ENCODE assay signal across 8 mouse cellular contexts in the genomic region with DNA sequence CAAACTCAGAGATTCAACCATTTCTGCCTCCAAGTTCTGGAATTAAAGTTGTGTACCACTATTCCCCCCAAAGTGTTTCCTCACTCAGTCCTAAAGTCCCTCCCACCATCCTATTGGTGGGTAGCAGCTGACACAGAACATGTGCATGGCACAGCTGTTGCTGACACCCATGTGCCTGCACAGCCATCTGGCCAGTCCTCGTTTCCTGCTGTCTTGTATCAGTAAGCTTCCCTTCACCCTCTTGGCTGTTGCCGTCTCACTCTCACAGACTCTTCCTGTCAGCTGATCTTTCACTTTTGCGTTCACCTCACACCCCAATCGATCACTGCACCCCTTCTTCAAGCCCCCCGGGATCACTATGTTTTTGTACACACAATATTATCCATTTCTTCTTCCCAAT. TPM values are rescaled to one million over a fixed set of nuclear protein-coding genes. Genes with fewer than 3 reads are reported as not detected.
DNase-seq lines count a peak whose midpoint lies in the region; ATAC-seq and TF ChIP-seq lines count a peak whose summit lies in the region.

No protein-coding gene starts in this region.

- H3K27me3 ChIP-seq in liver, embryonic 14.5 days (ENCODE audit: control insufficient read depth, insufficient read depth, low read length) = no peaks in the 10 kb centered on the region
- H3K27me3 ChIP-seq in stomach, embryonic 15.5 days (replicated peaks) = no peaks in the 10 kb centered on the region

- H3K9me3 ChIP-seq in liver, embryonic 14.5 days (ENCODE audit: control insufficient read depth, low read length) = no peaks in the 10 kb centered on the region
- H3K9me3 ChIP-seq in stomach, embryonic 15.5 days = no peaks in the 10 kb centered on the region

- peaks cover 27% of the 10 kb centered on the region for H3K36me3 ChIP-seq in liver, embryonic 14.5 days (replicated peaks; ENCODE audit: control insufficient read depth, insufficient read depth, low read depth)
- H3K36me3 ChIP-seq in stomach, embryonic 15.5 days = peaks cover 10% of the 10 kb centered on the region

- DNase-seq in gastrocnemius, postnatal 25 days = peak; percentile 23
- DNase-seq in gastrocnemius, postnatal 10 days = no peak
- peak; percentile 48 for DNase-seq in CD4-positive helper T cell, adult 2 months (ENCODE audit: low read depth, low spot score)
- DNase-seq in induced T-regulatory cell, adult 2 months (ENCODE audit: low read depth) = peak; percentile 65
- DNase-seq in liver, embryonic 14.5 days (ENCODE audit: low read depth in 3 of 3, low spot score in 3 of 3) = no peak
- no peak for DNase-seq in gastrocnemius, postnatal 4 days (ENCODE audit: low spot score in 2 of 2)
- DNase-seq in kidney, postnatal 14 days = no peak

- TF ChIP-seq EP300 in liver, embryonic 14.5 days (IDR thresholded peaks at IDR 0.05; ENCODE audit: low read depth) = no peak

- ATAC-seq in liver, embryonic 14.5 days (ENCODE audit: insufficient read depth) = 0 out of 2 replicates have a peak, but pooled peaks have one; percentile 25
- ATAC-seq in stomach, embryonic 15.5 days (ENCODE audit: insufficient read depth, low FRiP score, low read depth) = peak; percentile 55; the same call in 1 of the 2 replicates

- no peak overlapping the region for H3K4me3 ChIP-seq in liver, embryonic 14.5 days (ENCODE audit: insufficient read depth in 1 of 2, low read depth in 2 of 2, low read length in 2 of 2)
- H3K4me3 ChIP-seq in stomach, embryonic 15.5 days (replicated peaks) = no peak overlapping the region

- H3K4me1 ChIP-seq in liver, embryonic 14.5 days (replicated peaks; ENCODE audit: control insufficient read depth in 2 of 2, insufficient read depth in 2 of 2, low read length in 1 of 2) = peaks cover 14 to 32% of the 10 kb centered on the region in 2 experiments
- H3K4me1 ChIP-seq in stomach, embryonic 15.5 days = peaks cover 12% of the 10 kb centered on the region

- H3K27ac ChIP-seq in liver, embryonic 14.5 days = no peak overlapping the region
- H3K27ac ChIP-seq in stomach, embryonic 15.5 days = 0 out of 2 replicates have a peak overlapping the region, but pooled peaks have one; percentile 35

- no peak overlapping the region for H3K4me2 ChIP-seq in liver, embryonic 14.5 days (ENCODE audit: low read depth)
- no peak overlapping the region for H3K4me2 ChIP-seq in stomach, embryonic 15.5 days

- 21% methylated on average over 5 of the region's 5 CpGs for WGBS in liver, embryonic 14.5 days (ENCODE audit: insufficient replicate concordance)
- 31% methylated on average over 5 of the region's 5 CpGs for WGBS in stomach, embryonic 15.5 days

- no peak for TF ChIP-seq CTCF in liver, embryonic 14.5 days (IDR thresholded peaks at IDR 0.05; ENCODE audit: low read depth)

- no peak overlapping the region for H3K9ac ChIP-seq in liver, embryonic 14.5 days (replicated peaks)
- H3K9ac ChIP-seq in stomach, embryonic 15.5 days = no peak overlapping the region

RNA-seq across cellular contexts. Expression of a gene that starts 12.5 kb away (rescaled TPM):
- 1 to 10 TPM; 8.4 to 8.9 TPM for total RNA-seq in gastrocnemius, postnatal 25 days (2021)
- 10 to 100 TPM; 20.2 to 22.6 TPM for total RNA-seq in gastrocnemius, postnatal 10 days (2021)
- 5.8 and 6.6 TPM in 2 replicates for polyA plus RNA-seq in liver, embryonic 14.5 days (2012; rRNA removed)
- 4.4 and 5.9 TPM in 2 replicates for polyA plus RNA-seq in liver, embryonic 14.5 days (2014; fragmentation: Nextera tagmentation; extraction: Ambion mirVana)
- polyA plus RNA-seq in stomach, embryonic 15.5 days (2015; fragmentation: Nextera tagmentation; extraction: Ambion mirVana) = 19.3 and 22.0 TPM in 2 replicates
- 10 to 100 TPM; 29.6 to 34.7 TPM for total RNA-seq in gastrocnemius, postnatal 4 days (2021)

RNA-seq across cellular contexts. Expression of a gene that starts 14.7 kb away (rescaled TPM):
- 100 to 1,000 TPM; 163 to 181 TPM for total RNA-seq in gastrocnemius, postnatal 25 days (2021)
- 100 to 1,000 TPM; 167 to 176 TPM for total RNA-seq in gastrocnemius, postnatal 10 days (2021)
- polyA plus RNA-seq in liver, embryonic 14.5 days (2012; rRNA removed) = 114 and 150 TPM in 2 replicates
- polyA plus RNA-seq in liver, embryonic 14.5 days (2014; fragmentation: Nextera tagmentation; extraction: Ambion mirVana) = 153 and 161 TPM in 2 replicates
- 220 and 221 TPM in 2 replicates for polyA plus RNA-seq in stomach, embryonic 15.5 days (2015; fragmentation: Nextera tagmentation; extraction: Ambion mirVana)
- 100 to 1,000 TPM; 175 to 200 TPM for total RNA-seq in gastrocnemius, postnatal 4 days (2021)

RNA-seq across cellular contexts. Expression of a gene that starts 53.2 kb away (rescaled TPM):
- 10 to 100 TPM; 20.2 to 23.8 TPM for total RNA-seq in gastrocnemius, postnatal 25 days (2021)
- 10 to 100 TPM; 31.0 to 32.7 TPM for total RNA-seq in gastrocnemius, postnatal 10 days (2021)
- 7.3 and 14.0 TPM in 2 replicates for polyA plus RNA-seq in liver, embryonic 14.5 days (2012; rRNA removed)
- polyA plus RNA-seq in liver, embryonic 14.5 days (2014; fragmentation: Nextera tagmentation; extraction: Ambion mirVana) = 6.8 and 10.0 TPM in 2 replicates
- polyA plus RNA-seq in stomach, embryonic 15.5 days (2015; fragmentation: Nextera tagmentation; extraction: Ambion mirVana) = 19.3 and 22.0 TPM in 2 replicates
- total RNA-seq in gastrocnemius, postnatal 4 days (2021) = 10 to 100 TPM; 47.5 to 49.3 TPM

Comparison
In these comparisons a context has a peak if more than half of its experiments do, and no peak if none do; other contexts are left out.
1. DNase-seq: peak in gastrocnemius, postnatal 25 days (single experiment), CD4-positive helper T cell, adult 2 months (single experiment) and induced T-regulatory cell, adult 2 months (single experiment); none in gastrocnemius, postnatal 10 days (single experiment), liver, embryonic 14.5 days (0 of 3), gastrocnemius, postnatal 4 days (0 of 2) and kidney, postnatal 14 days (single experiment).